In genomic region chr11:22808040-22808439, GRCm38 (mm10) we compare ENCODE assay signal across 24 mouse cellular contexts. TPM values are rescaled to one million over a fixed set of nuclear protein-coding genes. Genes with fewer than 3 reads are reported as not detected.
A peak's percentile ranks its signal among the peaks of the same experiment; 100 is the strongest.
DNase-seq lines count a peak whose midpoint lies in the region; ATAC-seq and TF ChIP-seq lines count a peak whose summit lies in the region.
"Had no signal": no experiment of that assay in that cellular context is flagged by ENCODE, and none has a peak within 500 bp of the region (broad histone marks: within the 10 kb centered on the region; RNA-seq: fewer than 3 reads in every experiment).

No protein-coding gene starts in this region.

- ATAC-seq in liver, embryonic 12.5 days = peak; percentile 69; the same call in 1 of the 2 replicates
- ATAC-seq in liver, postnatal 0 days = no peak
- peak; percentile 67; the same call in 1 of the 2 replicates for ATAC-seq in liver, embryonic 14.5 days (ENCODE audit: insufficient read depth)
- peak; percentile 36 for ATAC-seq in megakaryocyte progenitor cell, adult 5-6 weeks (replicated peaks; ENCODE audit: poor library complexity)
- ATAC-seq in forebrain, postnatal 0 days = no peak
- no peak for ATAC-seq in monocyte, adult 5-6 weeks (replicated peaks; ENCODE audit: insufficient number of reproducible peaks, low FRiP score, low TSS enrichment, poor library complexity, severe bottlenecking)
- ATAC-seq in hindbrain, embryonic 13.5 days (ENCODE audit: low FRiP score) = no peak
- ATAC-seq: forebrain, embryonic 13.5 days; forebrain, embryonic 16.5 days; hindbrain, postnatal 0 days had no signal

- no peak for TF ChIP-seq EP300 in liver, postnatal 0 days (IDR thresholded peaks at IDR 0.05; ENCODE audit: low read depth)
- TF ChIP-seq EP300 in liver, embryonic 14.5 days (IDR thresholded peaks at IDR 0.05; ENCODE audit: low read depth) = peak; percentile 30; the same call in 1 of the 2 replicates

- H3K9me3 ChIP-seq in liver, embryonic 12.5 days (replicated peaks) = no peaks in the 10 kb centered on the region
- H3K9me3 ChIP-seq in liver, postnatal 0 days (ENCODE audit: low read length) = no peaks in the 10 kb centered on the region
- no peaks in the 10 kb centered on the region for H3K9me3 ChIP-seq in liver, embryonic 14.5 days (ENCODE audit: control insufficient read depth, low read length)
- no peaks in the 10 kb centered on the region for H3K9me3 ChIP-seq in forebrain, postnatal 0 days (ENCODE audit: low read length)
- H3K9me3 ChIP-seq in hindbrain, embryonic 13.5 days = no peaks in the 10 kb centered on the region
- H3K9me3 ChIP-seq: forebrain, embryonic 10.5 days; forebrain, embryonic 13.5 days; G1E; hindbrain, embryonic 12.5 days had no signal

- H3K4me3 ChIP-seq in liver, embryonic 12.5 days = no peak overlapping the region
- H3K4me3 ChIP-seq in liver, postnatal 0 days (ENCODE audit: low read depth, low read length) = no peak overlapping the region
- H3K4me3 ChIP-seq in liver, embryonic 14.5 days (ENCODE audit: insufficient read depth in 1 of 2, low read depth in 2 of 2, low read length in 2 of 2) = no peak overlapping the region
- no peak overlapping the region for H3K4me3 ChIP-seq in forebrain, postnatal 0 days (ENCODE audit: low read depth, low read length)
- no peak overlapping the region for H3K4me3 ChIP-seq in hindbrain, embryonic 13.5 days
- H3K4me3 ChIP-seq: forebrain, embryonic 10.5 days; forebrain, embryonic 13.5 days; gastrocnemius, adult 2 months; hindbrain, embryonic 12.5 days had no signal

- H3K27me3 ChIP-seq in liver, embryonic 12.5 days (replicated peaks) = no peaks in the 10 kb centered on the region
- no peaks in the 10 kb centered on the region for H3K27me3 ChIP-seq in liver, postnatal 0 days (ENCODE audit: insufficient read depth, low read length)
- no peaks in the 10 kb centered on the region for H3K27me3 ChIP-seq in liver, embryonic 14.5 days (ENCODE audit: control insufficient read depth, insufficient read depth, low read length)
- H3K27me3 ChIP-seq in forebrain, postnatal 0 days (ENCODE audit: insufficient read depth, low read length) = no peaks in the 10 kb centered on the region
- H3K27me3 ChIP-seq in hindbrain, embryonic 13.5 days = no peaks in the 10 kb centered on the region
- H3K27me3 ChIP-seq: CH12.LX; forebrain, embryonic 13.5 days; hindbrain, embryonic 12.5 days had no signal

- H3K4me2 ChIP-seq in liver, embryonic 12.5 days = no peak overlapping the region
- no peak overlapping the region for H3K4me2 ChIP-seq in liver, postnatal 0 days (ENCODE audit: low read depth, low read length)
- H3K4me2 ChIP-seq in liver, embryonic 14.5 days (ENCODE audit: low read depth) = no peak overlapping the region
- H3K4me2 ChIP-seq in forebrain, postnatal 0 days (ENCODE audit: low read depth) = no peak overlapping the region
- H3K4me2 ChIP-seq in hindbrain, embryonic 13.5 days = no peak overlapping the region
- H3K4me2 ChIP-seq: forebrain, embryonic 13.5 days; heart, embryonic 11.5 days; hindbrain, embryonic 12.5 days had no signal

- H3K9ac ChIP-seq in liver, embryonic 12.5 days = no peak overlapping the region
- no peak overlapping the region for H3K9ac ChIP-seq in liver, postnatal 0 days (replicated peaks)
- no peak overlapping the region; the same call in 1 of the 2 replicates for H3K9ac ChIP-seq in liver, embryonic 14.5 days (replicated peaks)
- H3K9ac ChIP-seq in forebrain, postnatal 0 days = no peak overlapping the region
- H3K9ac ChIP-seq in hindbrain, embryonic 13.5 days = no peak overlapping the region
- H3K9ac ChIP-seq: forebrain, embryonic 13.5 days; hindbrain, embryonic 12.5 days had no signal

- DNase-seq in liver, postnatal 0 days = no peak
- DNase-seq in liver, embryonic 14.5 days (ENCODE audit: low read depth in 3 of 3, low spot score in 3 of 3) = no peak
- DNase-seq in forebrain, postnatal 0 days = no peak
- DNase-seq: adrenal gland, adult 2 months; adrenal gland, postnatal 14 days; B cell, adult 2 months; cerebellum, adult 18-20 months; cerebellum, adult 9-10 months; cerebellum, postnatal 14 days; gastrocnemius, adult 2 months; gastrocnemius, postnatal 14 days; heart, adult 11 months had no signal

- no peak overlapping the region for H3K27ac ChIP-seq in liver, embryonic 12.5 days
- H3K27ac ChIP-seq in liver, postnatal 0 days (ENCODE audit: low read depth) = no peak overlapping the region
- H3K27ac ChIP-seq in liver, embryonic 14.5 days = no peak overlapping the region
- no peak overlapping the region for H3K27ac ChIP-seq in forebrain, postnatal 0 days (ENCODE audit: low read depth, low read length)
- H3K27ac ChIP-seq in hindbrain, embryonic 13.5 days = no peak overlapping the region
- H3K27ac ChIP-seq: forebrain, embryonic 10.5 days; forebrain, embryonic 13.5 days; gastrocnemius, adult 2 months; hindbrain, embryonic 12.5 days; hindbrain, postnatal 0 days had no signal

- H3K36me3 ChIP-seq in liver, embryonic 12.5 days = no peaks in the 10 kb centered on the region
- H3K36me3 ChIP-seq in liver, postnatal 0 days (replicated peaks; ENCODE audit: insufficient read depth, low read length) = no peaks in the 10 kb centered on the region
- H3K36me3 ChIP-seq in liver, embryonic 14.5 days (replicated peaks; ENCODE audit: control insufficient read depth, insufficient read depth, low read depth) = no peaks in the 10 kb centered on the region
- no peaks in the 10 kb centered on the region for H3K36me3 ChIP-seq in forebrain, postnatal 0 days (ENCODE audit: insufficient read depth)
- no peaks in the 10 kb centered on the region for H3K36me3 ChIP-seq in hindbrain, embryonic 13.5 days
- H3K36me3 ChIP-seq: forebrain, embryonic 10.5 days; hindbrain, embryonic 12.5 days had no signal

- TF ChIP-seq CTCF in liver, postnatal 0 days (IDR thresholded peaks at IDR 0.05; ENCODE audit: low read depth) = no peak
- no peak for TF ChIP-seq CTCF in liver, embryonic 14.5 days (IDR thresholded peaks at IDR 0.05; ENCODE audit: low read depth)
- no peak for TF ChIP-seq CTCF in forebrain, postnatal 0 days (IDR thresholded peaks at IDR 0.05; ENCODE audit: low read depth)

- peaks cover 61% of the 10 kb centered on the region for H3K4me1 ChIP-seq in liver, embryonic 12.5 days
- peaks cover 20% of the 10 kb centered on the region for H3K4me1 ChIP-seq in liver, postnatal 0 days (ENCODE audit: insufficient read depth)
- H3K4me1 ChIP-seq in liver, embryonic 14.5 days (replicated peaks; ENCODE audit: control insufficient read depth in 2 of 2, insufficient read depth in 2 of 2, low read length in 1 of 2) = peaks cover 25 to 45% of the 10 kb centered on the region in 2 experiments
- no peaks in the 10 kb centered on the region for H3K4me1 ChIP-seq in forebrain, postnatal 0 days (ENCODE audit: insufficient read depth)
- H3K4me1 ChIP-seq in hindbrain, embryonic 13.5 days (replicated peaks) = no peaks in the 10 kb centered on the region
- H3K4me1 ChIP-seq: forebrain, embryonic 10.5 days; forebrain, embryonic 13.5 days; hindbrain, embryonic 12.5 days had no signal

RNA-seq across cellular contexts. Expression of gene B3gnt2, which starts 52.7 kb away (rescaled TPM):
- polyA plus RNA-seq in liver, embryonic 12.5 days (2016; fragmentation: Nextera tagmentation; extraction: Ambion mirVana) = 4.8 and 5.5 TPM in 2 replicates
- 10.0 and 10.8 TPM in 2 replicates for polyA plus RNA-seq in liver, postnatal 0 days (2015; fragmentation: Nextera tagmentation; extraction: Ambion mirVana)
- 2.2 and 2.3 TPM in 2 replicates for polyA plus RNA-seq in liver, embryonic 14.5 days (2012; rRNA removed)
- 3.6 and 4.1 TPM in 2 replicates for polyA plus RNA-seq in liver, embryonic 14.5 days (2014; fragmentation: Nextera tagmentation; extraction: Ambion mirVana)
- 6.4 and 8.6 TPM in 2 replicates for total RNA-seq in megakaryocyte progenitor cell, adult 5-6 weeks (2015)
- 14.7 and 17.9 TPM in 2 replicates for total RNA-seq in megakaryocyte progenitor cell, adult 5-6 weeks (2017)
- total RNA-seq in forebrain, postnatal 0 days (2014; rRNA removed) = 3.1 and 6.7 TPM in 2 replicates
- 3.0 and 3.6 TPM in 2 replicates for polyA plus RNA-seq in forebrain, postnatal 0 days (2015; fragmentation: Nextera tagmentation; extraction: Ambion mirVana)
- 3.6 to 30.4 TPM (median 8.5 TPM) in 3 replicates for total RNA-seq in monocyte, adult 5-6 weeks (2017)
- polyA plus RNA-seq in hindbrain, embryonic 13.5 days (2015; fragmentation: Nextera tagmentation; extraction: Ambion mirVana) = 1.1 and 1.5 TPM in 2 replicates

Comparison
In these comparisons a context has a peak if more than half of its experiments do, and no peak if none do; other contexts are left out.
1. ATAC-seq: peak in liver, embryonic 12.5 days (single experiment), liver, embryonic 14.5 days (single experiment) and megakaryocyte progenitor cell, adult 5-6 weeks (single experiment); none in liver, postnatal 0 days (single experiment), forebrain, postnatal 0 days (single experiment), monocyte, adult 5-6 weeks (single experiment) and hindbrain, embryonic 13.5 days (single experiment).